Mouse (Mus musculus) intestine, embryonic 16.5 days (tissue): ENCODE results near the gene Foxo3. TPM values are rescaled to one million over a fixed set of nuclear protein-coding genes. Genes with fewer than 3 reads are reported as not detected.
A peak's percentile ranks its signal among the peaks of the same experiment; 100 is the strongest.

Source experiments
- ATAC-seq: fragments of 200-750 bp; cut with Nextera tagmentation; 2 replicates; pipeline ENCODE4 v1.8.0; 2017; ENCODE audit warnings: moderate TSS enrichment, moderate library complexity
- H3K27ac ChIP-seq: fragments of 300-500 bp; sonication (generic); 2 replicates; pipeline ENCODE4 v1.5.1; 2014; ENCODE audit warnings: mild to moderate bottlenecking, low read length
- H3K27me3 ChIP-seq: fragments of 300-500 bp; sonication (generic); replicated peaks from 2 replicates; pipeline ENCODE4 v1.6.1; 2014; ENCODE audit warnings: low read length, control low read depth, mixed read lengths; ENCODE audit not compliant: control insufficient read depth, insufficient read depth
- H3K36me3 ChIP-seq: fragments of 300-500 bp; sonication (generic); 2 replicates; pipeline ENCODE4 v1.6.1; 2014; ENCODE audit warnings: low read length, control low read depth; ENCODE audit not compliant: control insufficient read depth, insufficient read depth
- H3K4me1 ChIP-seq: fragments of 300-500 bp; sonication (generic); 2 replicates; pipeline ENCODE4 v1.6.1; 2014; ENCODE audit warnings: low read length, control low read depth, mixed read lengths; ENCODE audit not compliant: control insufficient read depth, insufficient read depth
- H3K4me2 ChIP-seq: fragments of 300-500 bp; sonication (generic); 2 replicates; pipeline ENCODE4 v1.6.1; 2014; ENCODE audit warnings: low read depth, low read length, control low read depth
- H3K4me3 ChIP-seq: fragments of 300-500 bp; sonication (generic); 2 replicates; pipeline ENCODE4 v1.5.1; 2014; ENCODE audit warnings: mild to moderate bottlenecking, low read length
- H3K9ac ChIP-seq: fragments of 300-500 bp; sonication (generic); 2 replicates; pipeline ENCODE4 v1.6.1; 2014; ENCODE audit warnings: low read depth, low read length
- H3K9me3 ChIP-seq: fragments of 300-500 bp; sonication (generic); 2 replicates; pipeline ENCODE4 v1.6.1; 2016; ENCODE audit warnings: low read length, control low read depth; ENCODE audit not compliant: control insufficient read depth
- WGBS: fragments of 180-500 bp; shearing (Covaris S2); extraction: QIAGEN DNeasy Blood & Tissue Kit; methylation state at CpG from one replicate; pipeline ENCODE4 v1.1.7; 2014; 5-methylcytosine and 5-hydroxymethylcytosine counted together
- polyA plus RNA-seq: library from polyadenylated mRNA; unstranded; fragments of >200 nt; fragmentation: Nextera tagmentation; extraction: Ambion mirVana; gene quantifications from 2 replicates; pipeline ENCODE4 v1.2.1, GENCODE M21; 2015

Foxo3 gene
- polyA plus RNA-seq, 1 experiment from 2014 or later = 4.8 TPM

- WGBS = 66% methylated on average over 8 of the region's 8 CpGs
These were observed 87.5 kb downstream of the Foxo3 start for GRCm38 (mm10) chr10:42189037-42189436.

GRCm38 (mm10) chr10:42188091-42188490 is 88.5 kb downstream of the Foxo3 start:
- Histone ChIP-seq H3K27ac (no peak overlapping the region), H3K4me1 (peaks cover 28% of the 10 kb centered on the region), H3K9me3 (no peaks in the 10 kb centered on the region), H3K27me3 (no peaks in the 10 kb centered on the region), H3K4me3 (no peak overlapping the region), H3K36me3 (peaks cover 6% of the 10 kb centered on the region), H3K4me2 (no peak overlapping the region), H3K9ac (no peak overlapping the region)
- 69% methylated on average over 9 of the region's 9 CpGs for WGBS
- ATAC-seq = no peak

More at GRCm38 (mm10) chr10:42189037-42189436, 87.5 kb downstream of the Foxo3 start:
- peaks cover 35% of the 10 kb centered on the region for H3K4me1 ChIP-seq
- H3K27ac ChIP-seq = no peak overlapping the region
- H3K36me3 ChIP-seq = peaks cover 6% of the 10 kb centered on the region
- H3K4me3 ChIP-seq = no peak overlapping the region
- no peak overlapping the region for H3K9ac ChIP-seq
- no peaks in the 10 kb centered on the region for H3K27me3 ChIP-seq
- ATAC-seq = no peak
- no peaks in the 10 kb centered on the region for H3K9me3 ChIP-seq
- H3K4me2 ChIP-seq = no peak overlapping the region

GRCm38 (mm10) chr10:42186941-42187401 is 89.6 kb downstream of the Foxo3 start:
- Histone ChIP-seq H3K4me2 (no peak overlapping the region), H3K4me1 (peaks cover 21% of the 10 kb centered on the region), H3K4me3 (no peak overlapping the region), H3K36me3 (peaks cover 6% of the 10 kb centered on the region), H3K27me3 (no peaks in the 10 kb centered on the region), H3K9ac (no peak overlapping the region), H3K27ac (no peak overlapping the region), H3K9me3 (no peaks in the 10 kb centered on the region)
- WGBS = 85% methylated on average over 9 of the region's 9 CpGs
- ATAC-seq = no peak

GRCm38 (mm10) chr10:42180333-42180732 is 96.2 kb downstream of the Foxo3 start:
- Histone ChIP-seq H3K9me3 (no peaks in the 10 kb centered on the region), H3K4me2 (no peak overlapping the region), H3K4me3 (no peak overlapping the region), H3K4me1 (no peaks in the 10 kb centered on the region), H3K9ac (no peak overlapping the region), H3K27me3 (no peaks in the 10 kb centered on the region), H3K27ac (no peak overlapping the region), H3K36me3 (peaks cover 5% of the 10 kb centered on the region)
- ATAC-seq = no peak
- WGBS = 89% methylated on average over 8 of the region's 8 CpGs

GRCm38 (mm10) chr10:42178751-42179150 is 97.8 kb downstream of the Foxo3 start:
- no peak overlapping the region for H3K9ac ChIP-seq
- H3K27ac ChIP-seq = no peak overlapping the region
- no peak for ATAC-seq
- no peaks in the 10 kb centered on the region for H3K27me3 ChIP-seq
- WGBS = 94% methylated on average over 11 of the region's 11 CpGs
- no peak overlapping the region for H3K4me2 ChIP-seq
- 0 out of 2 replicates have a peak, but pooled peaks cover 2% of the 10 kb centered on the region for H3K4me1 ChIP-seq
- H3K4me3 ChIP-seq = no peak overlapping the region
- H3K36me3 ChIP-seq = peaks cover 3% of the 10 kb centered on the region; the same call in 1 of the 2 replicates
- no peaks in the 10 kb centered on the region for H3K9me3 ChIP-seq

- H3K4me3 ChIP-seq = no peak overlapping the region
- H3K4me2 ChIP-seq = no peak overlapping the region
- H3K4me1 ChIP-seq = 0 out of 2 replicates have a peak, but pooled peaks cover 2% of the 10 kb centered on the region
- 78% methylated on average over 16 of the region's 16 CpGs for WGBS
- ATAC-seq = no peak
- H3K36me3 ChIP-seq = peaks cover 3% of the 10 kb centered on the region; the same call in 1 of the 2 replicates
- H3K27me3 ChIP-seq = no peaks in the 10 kb centered on the region
- H3K9me3 ChIP-seq = no peaks in the 10 kb centered on the region
- H3K27ac ChIP-seq = no peak overlapping the region
- no peak overlapping the region for H3K9ac ChIP-seq
These were observed 98.5 kb downstream of the Foxo3 start for GRCm38 (mm10) chr10:42177771-42178674.

- H3K27ac ChIP-seq = no peak overlapping the region
- H3K4me3 ChIP-seq = no peak overlapping the region
- H3K36me3 ChIP-seq = peaks cover 3% of the 10 kb centered on the region; the same call in 1 of the 2 replicates
- no peak overlapping the region for H3K4me2 ChIP-seq
- H3K9me3 ChIP-seq = no peaks in the 10 kb centered on the region
- no peak overlapping the region for H3K9ac ChIP-seq
- 64% methylated on average over 5 of the region's 5 CpGs for WGBS
- peaks cover 8% of the 10 kb centered on the region for H3K4me1 ChIP-seq
- ATAC-seq = no peak
- no peaks in the 10 kb centered on the region for H3K27me3 ChIP-seq
These were observed 102.3 kb downstream of the Foxo3 start for GRCm38 (mm10) chr10:42174283-42174682.

GRCm38 (mm10) chr10:42173839-42174238 is 102.7 kb downstream of the Foxo3 start:
- Histone ChIP-seq H3K27ac (no peak overlapping the region), H3K9ac (no peak overlapping the region), H3K27me3 (no peaks in the 10 kb centered on the region), H3K36me3 (peaks cover 3% of the 10 kb centered on the region; the same call in 1 of the 2 replicates), H3K9me3 (no peaks in the 10 kb centered on the region), H3K4me3 (no peak overlapping the region), H3K4me2 (no peak overlapping the region), H3K4me1 (peaks cover 8% of the 10 kb centered on the region)
- ATAC-seq = no peak
- 18% methylated on average over 1 of the region's 1 CpGs for WGBS

- H3K4me2 ChIP-seq = no peak overlapping the region
- WGBS = 17% methylated on average over 5 of the region's 5 CpGs
- H3K4me3 ChIP-seq = no peak overlapping the region
- peaks cover 8% of the 10 kb centered on the region for H3K4me1 ChIP-seq
- peak overlapping the region; percentile 29; the same call in 1 of the 2 replicates for H3K27ac ChIP-seq
- H3K9me3 ChIP-seq = no peaks in the 10 kb centered on the region
- H3K9ac ChIP-seq = no peak overlapping the region
- peak; percentile 78 for ATAC-seq
- no peaks in the 10 kb centered on the region for H3K27me3 ChIP-seq
- H3K36me3 ChIP-seq = no peaks in the 10 kb centered on the region
These were observed 105.6 kb downstream of the Foxo3 start for GRCm38 (mm10) chr10:42170889-42171347.
